Mouse (Mus musculus) common myeloid progenitor, adult 5-6 weeks (primary cell): Measurements from ENCODE around the gene Cpne5. TPM values are rescaled to one million over a fixed set of nuclear protein-coding genes. Genes with fewer than 3 reads are reported as not detected.
"Not testable (repeated sequence)": the region's sequence is repeated elsewhere in the genome, so short reads cannot be mapped to it uniquely, and the experiment has no call there.

Source experiments
- ATAC-seq: replicated peaks from 2 replicates; pipeline ENCODE4 v1.8.0; 2016; ENCODE audit warnings: low read depth, mild to moderate bottlenecking, moderate TSS enrichment, inconsistent platforms; ENCODE audit not compliant: poor library complexity, severe bottlenecking
- total RNA-seq: library from RNA; stranded (forward); fragments of 200-1000, 187-1606 nt; gene quantifications from 2 replicates; pipeline ENCODE4 v1.2.3, GENCODE M21; 2017

Cpne5 gene
- 0.64 and 0.87 TPM in 2 replicates for total RNA-seq

- no peak; the same call in 1 of the 2 replicates for ATAC-seq
These were observed at the start of gene Cpne5 for GRCm38 (mm10) chr17:29237772-29238420. Cpne5 (minus strand) TSS chr17:29238167.

DNA sequence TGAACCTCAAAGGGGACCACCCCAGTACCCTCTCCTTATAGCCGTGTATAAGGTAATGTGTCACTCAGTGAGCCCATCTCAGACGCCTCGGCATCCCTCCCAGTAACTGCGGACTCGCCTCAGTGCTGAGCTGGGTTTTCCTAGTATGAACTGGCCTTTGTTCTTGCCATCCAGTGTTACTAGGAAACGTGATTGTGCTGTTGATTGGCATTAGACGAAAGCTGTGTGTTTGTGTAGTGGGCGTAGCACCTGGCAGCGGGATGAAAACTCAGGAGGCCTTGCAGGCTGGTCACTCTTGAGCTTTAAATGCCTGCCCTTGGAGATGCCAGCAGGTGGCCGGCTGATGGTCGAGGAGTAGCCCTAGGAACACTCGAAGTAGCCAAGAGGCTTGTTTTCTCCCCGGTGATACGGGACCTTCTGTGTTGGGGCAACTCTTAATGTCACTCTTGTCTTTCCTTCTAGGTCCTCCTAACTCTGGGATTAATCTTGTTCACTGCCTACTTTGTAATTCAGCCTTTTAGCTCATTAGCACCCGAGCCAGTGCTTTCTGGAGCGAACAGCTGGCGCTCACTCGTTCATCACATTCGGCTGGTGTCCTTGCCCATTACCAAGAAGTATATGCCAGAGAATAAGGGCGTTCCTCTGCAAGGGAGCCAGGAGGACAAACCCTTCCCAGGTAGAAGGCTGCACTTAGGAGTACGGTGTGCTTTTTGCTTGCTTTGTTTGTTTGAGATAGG, 44.4 kb upstream of the Cpne5 start:
- no peak for ATAC-seq

DNA sequence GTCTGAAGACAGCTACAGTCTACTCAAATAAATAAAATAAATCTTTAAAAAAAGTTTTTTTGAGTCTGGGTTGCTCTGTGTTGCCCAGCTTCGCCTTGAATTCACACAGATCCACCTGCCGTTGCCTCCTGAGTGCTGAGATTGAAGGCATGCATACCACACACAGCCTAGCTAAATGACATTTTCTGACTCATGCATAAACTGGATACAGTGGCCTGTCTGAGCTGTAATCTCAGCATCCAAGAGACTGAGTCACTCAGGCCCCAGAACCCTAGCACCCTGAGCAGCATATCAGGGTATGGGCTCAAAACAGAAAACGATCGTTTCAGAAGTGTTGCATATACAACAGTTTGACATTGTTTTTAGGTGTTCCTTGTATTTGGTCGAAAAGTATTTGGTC, 43.6 kb upstream of the Cpne5 start:
- ATAC-seq: no peak

GRCm38 (mm10) chr17:29280422-29280821, 42.5 kb upstream of the Cpne5 start:
- no peak for ATAC-seq

- no peak for ATAC-seq
These were observed 35.9 kb upstream of the Cpne5 start for GRCm38 (mm10) chr17:29273889-29274288.

- ATAC-seq: no peak
These were observed 35.2 kb upstream of the Cpne5 start for GRCm38 (mm10) chr17:29273156-29273555.

DNA sequence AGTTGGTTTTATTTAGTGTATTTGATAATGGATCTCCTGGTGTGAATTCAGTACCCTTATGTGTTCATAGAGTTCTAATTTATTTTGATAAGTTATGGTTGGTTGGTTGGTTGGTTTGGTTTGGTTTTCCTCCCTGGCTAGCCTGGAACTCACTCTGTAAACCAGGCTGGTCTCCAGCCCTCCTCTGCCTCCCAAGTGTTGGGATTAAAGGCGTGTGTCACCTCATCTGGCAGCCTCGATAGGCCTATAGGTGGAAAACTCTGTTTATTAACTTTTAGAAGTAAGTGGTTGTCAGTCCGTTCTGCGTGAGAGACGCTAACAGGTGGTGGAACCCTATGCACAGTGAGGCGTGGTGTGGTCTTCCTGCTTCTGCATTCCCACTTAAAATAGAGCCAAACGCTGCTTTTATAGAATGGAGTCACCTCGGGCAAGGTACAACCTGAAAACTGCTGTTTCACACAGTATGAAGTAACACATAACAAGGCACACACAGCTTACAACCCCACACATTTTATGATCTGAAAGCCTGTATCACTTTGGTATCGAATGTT, 32.3 kb upstream of the Cpne5 start:
- ATAC-seq: no peak

DNA sequence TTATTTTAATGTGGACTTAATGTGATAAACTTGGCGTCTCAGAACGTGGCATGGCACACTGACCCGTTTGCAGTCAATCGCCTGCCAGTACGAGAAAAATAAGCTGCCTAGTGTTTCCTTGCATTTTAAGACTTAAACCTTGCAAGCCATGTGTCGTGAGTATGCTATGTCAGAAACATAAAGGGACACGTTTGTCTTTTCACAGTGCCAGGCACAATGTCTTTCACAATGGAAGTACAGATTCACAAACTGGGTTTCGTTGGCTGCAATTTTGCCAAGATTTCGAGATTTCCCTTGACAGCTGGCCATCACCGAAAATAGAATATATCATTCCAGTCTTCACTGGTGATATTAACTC, 31.4 kb upstream of the Cpne5 start:
- ATAC-seq: no peak

DNA sequence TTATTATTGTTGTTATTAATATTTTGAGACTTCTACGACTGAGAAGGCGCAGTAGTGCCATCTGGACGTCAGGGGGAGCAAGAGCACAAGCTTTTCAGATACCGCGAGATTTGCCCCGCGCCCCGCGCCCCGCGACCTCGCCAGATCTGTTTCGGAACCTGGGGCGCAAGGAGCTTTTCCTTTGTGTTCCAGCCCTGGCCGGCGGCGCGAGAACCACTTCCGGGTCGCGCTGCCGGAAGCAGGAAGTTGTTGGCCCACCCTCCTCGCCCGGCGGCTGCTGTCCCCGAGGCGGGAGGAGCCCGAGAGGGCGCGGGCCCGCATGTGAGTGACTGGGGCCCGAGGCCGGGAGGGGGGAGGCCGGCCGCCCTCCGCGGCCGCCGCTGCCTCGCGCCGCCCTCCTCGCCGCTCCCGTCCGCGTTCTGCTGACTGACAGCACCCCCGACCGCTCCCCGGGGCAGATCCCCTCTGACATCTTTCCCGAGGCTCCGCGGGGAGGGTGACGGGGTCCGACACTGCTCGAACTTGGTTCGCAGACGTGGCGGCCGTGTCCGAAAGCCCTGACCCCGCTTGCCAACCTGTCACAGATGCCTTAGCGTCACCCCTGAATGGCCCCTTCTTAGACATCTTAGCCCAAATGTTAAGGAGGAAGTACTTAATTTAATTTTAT, 30.8 kb upstream of the Cpne5 start, which contains the start of gene BC004004:
BC004004 (plus strand) TSS at position 107 of the 667 bp plus-strand sequence.
- ATAC-seq: peak; percentile 84

- no peak for ATAC-seq
These were observed 30.1 kb upstream of the Cpne5 start for GRCm38 (mm10) chr17:29267931-29268681.

DNA sequence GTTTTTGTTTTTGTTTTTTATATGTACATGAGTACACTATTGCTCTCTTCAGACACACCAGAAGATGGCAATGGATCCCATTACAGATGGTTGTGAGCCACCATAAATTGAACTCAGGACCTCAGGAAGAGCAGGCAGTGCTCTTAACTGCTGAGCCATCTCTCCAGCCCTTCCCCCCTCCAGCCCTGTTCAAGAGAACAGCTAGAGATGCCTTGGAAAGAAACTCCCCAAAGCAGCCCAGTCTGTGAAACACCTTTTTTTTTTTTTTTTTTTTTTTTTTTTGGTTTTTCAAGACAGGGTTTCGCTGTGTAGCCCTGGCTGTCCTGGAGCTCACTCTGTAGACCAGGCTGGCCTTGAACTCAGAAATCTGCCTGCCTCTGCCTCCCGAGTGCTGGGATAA, 29.1 kb upstream of the Cpne5 start:
- not testable (repeated sequence) for ATAC-seq

- ATAC-seq: no peak
These were observed 26.8 kb upstream of the Cpne5 start for GRCm38 (mm10) chr17:29264760-29265159.

DNA sequence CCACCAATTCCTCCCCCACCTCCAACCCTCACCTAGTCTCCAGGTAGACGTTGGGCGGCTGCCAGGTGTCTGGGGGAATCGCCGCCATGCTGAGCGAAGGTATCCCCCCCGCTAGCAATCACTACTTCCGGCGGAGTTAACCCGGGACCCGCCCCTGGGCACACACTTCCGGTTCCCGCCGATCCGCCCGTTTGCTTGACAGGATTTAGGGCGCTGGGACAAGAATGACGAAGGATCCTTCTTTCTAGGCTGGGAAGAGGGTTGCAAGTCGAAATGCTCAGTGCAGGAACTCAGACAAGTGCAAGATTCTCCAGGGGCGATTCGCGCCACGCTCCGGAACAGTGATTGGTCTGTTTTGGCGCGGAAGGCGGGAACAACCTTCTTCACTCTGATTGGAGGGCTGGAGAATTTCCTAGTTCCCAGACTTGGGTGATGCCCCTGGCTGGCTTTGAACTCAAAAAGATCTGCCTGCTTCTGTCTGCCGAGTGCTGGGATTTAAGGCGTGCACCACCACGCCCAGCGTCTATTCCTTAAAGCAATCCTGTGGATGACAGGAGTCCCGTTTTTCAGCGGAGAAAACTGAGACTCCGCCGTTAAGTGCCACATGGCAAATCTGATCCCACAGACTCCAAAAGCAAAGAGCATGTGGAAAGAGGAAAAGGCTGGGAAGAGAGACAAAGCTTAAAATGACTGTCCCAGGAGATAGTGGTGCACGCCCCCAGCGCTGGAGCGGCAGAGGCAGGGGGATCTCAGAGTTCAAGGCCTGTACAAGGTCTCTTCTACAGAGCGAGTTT, 26.1 kb upstream of the Cpne5 start, which contains the start of gene Ppil1:
Ppil1 (minus strand) TSS at position 347 of the 794 bp plus-strand sequence.
- ATAC-seq: peak; percentile 62

DNA sequence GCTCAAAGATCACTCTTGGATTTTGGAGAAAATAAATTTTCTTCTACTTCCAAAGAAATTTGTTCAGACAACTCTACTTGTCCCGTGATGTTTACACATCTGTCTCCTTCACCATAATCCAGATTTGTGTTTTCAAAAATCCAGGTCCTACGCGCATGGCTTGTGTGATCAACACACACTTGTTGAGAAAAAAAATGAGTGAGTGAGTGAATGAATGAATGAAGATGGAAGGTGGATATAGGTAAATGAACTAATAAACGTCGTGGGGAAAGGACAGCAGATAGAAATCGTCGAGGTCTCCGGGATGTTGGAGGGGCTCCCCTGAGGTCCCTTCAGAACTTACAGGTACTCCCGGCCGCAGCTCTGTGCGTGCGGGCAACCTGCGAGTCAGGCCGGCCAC, 25.4 kb upstream of the Cpne5 start:
- ATAC-seq: no peak

DNA sequence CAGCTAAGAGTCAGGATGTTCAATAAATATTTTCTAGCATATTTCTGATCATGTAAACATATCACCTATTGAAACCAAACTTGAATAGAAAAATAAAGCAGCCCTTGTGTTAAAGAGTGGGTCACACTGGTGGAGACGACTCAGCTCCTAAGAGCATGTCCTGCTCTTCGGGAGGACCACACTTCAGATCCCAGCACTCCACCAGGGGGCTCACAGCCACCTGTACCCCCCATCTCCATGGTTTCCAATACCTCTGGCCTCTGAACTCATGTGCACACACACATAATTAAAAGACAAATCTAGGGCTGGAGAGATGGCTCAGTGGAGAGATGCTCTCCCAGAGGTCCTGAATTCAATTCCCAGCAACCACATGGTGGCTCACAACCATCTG, 24.3 kb upstream of the Cpne5 start:
- no peak for ATAC-seq

DNA sequence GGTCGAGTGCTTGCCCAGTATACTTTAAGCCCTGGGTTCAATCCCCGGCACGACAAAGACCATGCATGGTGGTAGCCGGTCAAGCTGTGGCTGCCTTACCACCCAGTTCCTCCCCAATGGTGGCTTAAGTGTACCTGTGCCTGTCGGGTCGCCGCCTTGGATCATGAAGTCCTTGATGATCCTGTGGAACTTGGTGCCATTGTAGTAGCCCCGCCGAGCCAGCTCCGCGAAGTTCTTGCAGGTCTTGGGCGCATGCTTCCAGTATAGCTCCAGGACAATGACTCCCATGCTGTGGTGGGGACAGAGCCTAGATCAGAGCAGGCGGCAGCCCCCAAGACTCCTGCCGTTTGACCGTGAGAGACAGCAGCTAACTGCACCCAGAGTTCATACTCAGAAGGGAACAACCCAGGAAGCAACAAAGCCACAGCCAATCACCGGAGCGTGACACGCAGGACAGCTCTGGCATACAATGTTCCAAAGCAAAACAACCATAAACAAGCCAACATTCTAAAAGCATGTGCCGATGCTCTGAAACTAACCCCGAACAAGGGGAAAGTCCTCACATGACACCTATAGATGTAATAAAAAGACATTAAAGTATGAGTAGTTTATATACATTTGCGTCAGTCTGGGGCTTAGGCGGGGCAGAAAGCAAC, 23.8 kb upstream of the Cpne5 start:
- no peak for ATAC-seq

DNA sequence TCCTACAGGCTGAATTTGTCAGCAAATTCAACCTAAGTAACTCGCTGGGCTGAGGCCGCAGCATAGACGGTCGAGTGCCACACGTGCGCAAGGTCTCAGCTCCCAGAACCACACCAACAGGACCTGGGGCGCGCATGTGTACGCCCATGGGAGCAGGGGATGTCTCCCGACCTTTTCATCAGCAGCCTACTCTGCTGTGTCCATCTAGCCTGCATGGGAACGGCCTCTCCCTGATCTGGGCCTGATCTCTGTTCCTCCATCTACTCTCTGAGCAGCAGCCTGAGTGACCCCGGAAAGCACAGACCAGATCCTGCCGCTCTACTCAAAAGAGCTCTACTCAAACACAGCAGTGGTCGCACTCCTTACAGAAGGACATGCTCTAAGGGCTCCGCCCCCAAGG, 22.5 kb upstream of the Cpne5 start:
- ATAC-seq: no peak

GRCm38 (mm10) chr17:29259489-29259888, 21.5 kb upstream of the Cpne5 start:
- peak; percentile 65 for ATAC-seq

GRCm38 (mm10) chr17:29258921-29259320, 21.0 kb upstream of the Cpne5 start:
- ATAC-seq: no peak
